Mouse (Mus musculus) activated CD4-positive, CD25-positive, alpha-beta regulatory T cell, adult 4 months (primary cell): ENCODE measurements around the gene Spred2. TPM values are rescaled to one million over a fixed set of nuclear protein-coding genes. Genes with fewer than 3 reads are reported as not detected.
"Not testable (repeated sequence)": the region's sequence is repeated elsewhere in the genome, so short reads cannot be mapped to it uniquely, and the experiment has no call there.

ENCODE experiments used
- ATAC-seq: one replicate; pipeline ENCODE4 v1.8.0; 2017
- polyA plus RNA-seq, 2 experiments: library from polyadenylated mRNA; unstranded; fragments of 100-300 nt; shearing (Covaris generic); gene quantifications; one replicate each; pipeline ENCODE4 v1.2.1; 2017

The Spred2 gene
- polyA plus RNA-seq, 2 experiments from 2014 or later = 2.1 to 3.4 TPM

- ATAC-seq = no peak
Observed at GRCm38 (mm10) chr11:20025899-20026298, 101.7 kb downstream of the Spred2 start.

- no peak for ATAC-seq
Observed at GRCm38 (mm10) chr11:20027719-20028118, 103.5 kb downstream of the Spred2 start.

GRCm38 (mm10) chr11:20028396-20028795, 104.2 kb downstream of the Spred2 start:
- no peak for ATAC-seq

- ATAC-seq = no peak
Observed at GRCm38 (mm10) chr11:20029014-20029413, 104.8 kb downstream of the Spred2 start.

- not testable (repeated sequence) for ATAC-seq
Observed at GRCm38 (mm10) chr11:20030973-20031372, 106.8 kb downstream of the Spred2 start.

GRCm38 (mm10) chr11:20031536-20031935, 107.4 kb downstream of the Spred2 start:
- ATAC-seq = no peak

GRCm38 (mm10) chr11:20033541-20034160, 109.5 kb downstream of the Spred2 start:
- no peak for ATAC-seq

GRCm38 (mm10) chr11:20034337-20034947, 110.3 kb downstream of the Spred2 start:
- ATAC-seq = no peak

GRCm38 (mm10) chr11:20035343-20035928, 111.3 kb downstream of the Spred2 start:
- ATAC-seq = peak; percentile 79

- ATAC-seq = no peak
Observed at GRCm38 (mm10) chr11:20035972-20036371, 111.8 kb downstream of the Spred2 start.

GRCm38 (mm10) chr11:20037739-20038138, 113.6 kb downstream of the Spred2 start:
- no peak for ATAC-seq

GRCm38 (mm10) chr11:20038723-20039122, 114.5 kb downstream of the Spred2 start:
- no peak for ATAC-seq

GRCm38 (mm10) chr11:20041164-20041920, 117.2 kb downstream of the Spred2 start:
- ATAC-seq = no peak

GRCm38 (mm10) chr11:20042106-20042505, 117.9 kb downstream of the Spred2 start:
- ATAC-seq = no peak

- no peak for ATAC-seq
Observed at GRCm38 (mm10) chr11:20043256-20043655, 119.1 kb downstream of the Spred2 start.

GRCm38 (mm10) chr11:20045586-20045985, 121.4 kb downstream of the Spred2 start:
- ATAC-seq = no peak

- ATAC-seq = no peak
Observed at GRCm38 (mm10) chr11:20052814-20053536, 128.8 kb downstream of the Spred2 start.

- ATAC-seq = no peak
Observed at GRCm38 (mm10) chr11:20053951-20054350, 129.8 kb downstream of the Spred2 start.

GRCm38 (mm10) chr11:20054617-20055016, 130.4 kb downstream of the Spred2 start:
- no peak for ATAC-seq

- ATAC-seq = no peak
Observed at GRCm38 (mm10) chr11:20056168-20056567, 132.0 kb downstream of the Spred2 start.

- ATAC-seq = no peak
Observed at GRCm38 (mm10) chr11:20057429-20057828, 133.3 kb downstream of the Spred2 start.

GRCm38 (mm10) chr11:20059736-20060135, 135.6 kb downstream of the Spred2 start:
- ATAC-seq = no peak

GRCm38 (mm10) chr11:20062801-20063200, 138.6 kb downstream of the Spred2 start:
- ATAC-seq = not testable (repeated sequence)
